Mouse (Mus musculus): ENCODE measurements around the gene Zbtb44.

Gene Zbtb44

DNA sequence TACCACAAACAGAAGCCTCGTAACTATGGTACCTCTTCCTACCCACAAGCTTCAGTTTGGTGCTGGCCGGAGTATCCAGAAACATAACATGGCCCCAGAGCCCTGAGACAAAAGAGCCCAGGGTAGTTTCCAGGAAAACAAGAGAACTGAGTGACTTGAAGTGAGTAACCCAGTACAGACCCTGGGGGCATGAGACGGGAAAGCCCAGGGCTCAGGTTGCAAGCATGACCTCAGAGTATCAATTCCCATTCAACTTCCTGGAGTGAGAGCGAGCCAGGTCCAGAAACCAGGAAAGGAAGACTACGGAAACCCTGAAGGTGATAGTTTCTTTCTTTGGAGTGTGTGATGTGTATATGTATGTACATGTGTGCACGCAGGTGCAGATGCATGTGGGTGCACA, 87.0 kb downstream of the Zbtb44 start:
- DNase-seq = no peak

GRCm38 (mm10) chr9:31118520-31119298, 88.3 kb downstream of the Zbtb44 start:
- DNase-seq = no peak

DNA sequence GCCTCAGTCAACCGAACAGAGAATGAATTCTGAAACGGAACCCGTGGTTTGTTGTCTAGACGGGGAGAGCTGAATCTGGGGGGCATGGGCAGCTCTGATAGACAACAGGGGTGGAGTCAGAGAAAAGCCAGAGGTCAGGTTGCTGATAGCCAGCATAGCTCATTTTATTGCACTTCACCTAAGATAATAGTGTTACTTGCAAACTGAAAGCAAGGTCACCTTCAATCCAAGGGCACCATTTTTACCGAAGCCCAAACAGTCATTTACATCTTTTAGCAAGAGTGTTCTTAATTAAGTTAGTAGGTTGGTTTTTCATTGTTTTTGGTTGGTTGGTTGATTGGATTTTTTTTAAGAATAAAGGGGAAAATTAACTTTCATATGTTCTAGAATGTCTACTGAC, 89.0 kb downstream of the Zbtb44 start:
- DNase-seq = no peak

DNA sequence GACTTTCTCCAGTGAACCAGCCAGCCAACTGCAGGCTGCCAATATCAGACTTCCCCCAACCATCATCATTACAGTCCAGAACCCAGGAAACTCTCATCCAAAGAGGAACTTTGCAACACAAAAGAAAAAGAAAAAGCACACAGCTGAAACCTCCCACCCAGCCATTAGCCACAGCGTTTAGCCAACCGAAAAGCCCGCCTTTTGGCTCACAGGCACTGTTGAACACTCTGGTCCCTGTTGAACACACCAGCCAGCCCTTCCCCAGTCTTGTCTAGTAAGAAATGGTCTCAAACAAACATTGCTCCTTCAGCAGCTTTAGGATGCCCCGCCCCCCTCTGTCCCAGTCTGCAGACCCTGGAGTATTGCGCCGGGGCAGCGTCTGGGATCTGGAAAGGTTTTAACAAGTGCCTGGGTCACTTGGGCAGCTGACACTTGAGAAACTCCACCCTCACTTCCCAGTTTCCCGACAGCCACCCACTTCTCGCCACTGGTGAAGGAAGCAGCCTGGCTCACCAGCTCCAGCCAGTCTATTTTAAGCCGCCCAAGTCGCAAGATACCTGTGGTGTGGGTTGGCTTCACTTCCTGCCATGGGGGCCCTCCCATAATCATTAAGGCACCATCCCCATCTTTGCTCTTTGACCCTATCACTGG, 89.6 kb downstream of the Zbtb44 start:
- no peak for DNase-seq

GRCm38 (mm10) chr9:31120533-31120915, 90.1 kb downstream of the Zbtb44 start:
- DNase-seq = no peak

DNA sequence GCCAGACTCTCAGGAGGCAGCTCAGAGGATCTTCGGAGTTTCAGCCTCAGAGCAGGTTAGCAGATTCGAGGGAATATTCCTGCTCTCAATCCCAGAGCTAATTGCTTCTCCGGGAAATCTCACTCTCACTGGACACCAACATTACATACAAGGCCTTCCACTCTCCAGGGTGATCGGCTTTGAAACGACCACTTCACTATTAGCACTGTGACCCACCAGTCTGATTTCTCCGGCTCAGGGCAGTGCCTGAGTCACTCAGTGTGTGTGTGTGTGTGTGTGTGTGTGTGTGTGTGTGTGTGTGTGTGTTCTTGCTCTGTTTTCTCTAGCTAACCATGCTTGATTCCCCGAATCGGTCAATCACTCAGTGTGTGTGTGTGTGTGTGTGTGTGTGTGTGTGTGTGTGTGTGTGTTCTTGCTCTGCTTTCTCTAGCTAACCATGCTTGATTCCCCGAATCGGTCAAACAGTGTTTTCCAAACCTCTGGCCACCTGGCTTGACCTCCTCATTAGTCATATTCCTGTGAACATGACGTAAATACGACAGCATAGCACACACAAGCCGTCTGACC, 92.1 kb downstream of the Zbtb44 start:
- DNase-seq = no peak
